Mouse (Mus musculus): ENCODE measurements around the gene Golph3. TPM values are rescaled to one million over a fixed set of nuclear protein-coding genes. Genes with fewer than 3 reads are reported as not detected.

The Golph3 gene
- total RNA-seq (2023) = 10 to 100 TPM; 77.4 to 78.7 TPM

GRCm38 (mm10) chr15:12321091-12321787 lies at the start of gene Golph3:
Gene Golph3 (plus strand): TSS chr15:12321450.

GRCm38 (mm10) chr15:12321788-12322621 lies 755 bp downstream of the Golph3 start, which contains the start of gene 1810049J17Rik:
Gene 1810049J17Rik (minus strand): TSS chr15:12321899.

Other genes with a start within 250 kb of the Golph3 start
- gene Zfr, start 203.6 kb upstream of the Golph3 start, total RNA-seq (2023) = 10 to 100 TPM; 70.8 to 71.6 TPM
- 10 to 100 TPM; 26.6 to 28.5 TPM for gene Mtmr12, start 116.4 kb upstream of the Golph3 start, total RNA-seq (2023)
- gene 1810049J17Rik, start 449 bp downstream of the Golph3 start, total RNA-seq (2023) = 1 to 10 TPM in 1 of 2 experiments, not detected in 1; 1.2 TPM

Measured in neutrophil, adult 83 days (primary cell).